Mouse (Mus musculus) forebrain, embryonic 13.5 days (tissue): Measurements from ENCODE around the gene Sost. TPM values are rescaled to one million over a fixed set of nuclear protein-coding genes. Genes with fewer than 3 reads are reported as not detected.
A peak's percentile ranks its signal among the peaks of the same experiment; 100 is the strongest.

Experiments used
- ATAC-seq: fragments of 200-750 bp; cut with Nextera tagmentation; 2 replicates; pipeline ENCODE4 v1.8.0; 2017
- H3K27ac ChIP-seq: fragments of 300-500 bp; sonication (generic); 2 replicates; pipeline ENCODE4 v1.5.1; 2015; ENCODE audit warnings: inconsistent platforms, mild to moderate bottlenecking, moderate library complexity
- H3K27me3 ChIP-seq: fragments of 300-500 bp; sonication (generic); 2 replicates; pipeline ENCODE4 v1.6.1; 2015; ENCODE audit warnings: mild to moderate bottlenecking, inconsistent platforms
- H3K36me3 ChIP-seq: fragments of 300-500 bp; sonication (generic); 2 replicates; pipeline ENCODE4 v1.6.1; 2015; ENCODE audit warnings: mild to moderate bottlenecking, inconsistent platforms; ENCODE audit not compliant: poor library complexity, severe bottlenecking
- H3K4me1 ChIP-seq: fragments of 300-500 bp; sonication (generic); 2 replicates; pipeline ENCODE4 v1.6.1; 2015; ENCODE audit warnings: inconsistent platforms
- H3K4me2 ChIP-seq: fragments of 300-500 bp; sonication (generic); 2 replicates; pipeline ENCODE4 v1.6.1; 2015; ENCODE audit warnings: inconsistent platforms, mild to moderate bottlenecking, moderate library complexity
- H3K4me3 ChIP-seq: fragments of 300-500 bp; sonication (generic); 2 replicates; pipeline ENCODE4 v1.5.1; 2015; ENCODE audit warnings: mild to moderate bottlenecking, inconsistent platforms
- H3K9ac ChIP-seq: fragments of 300-500 bp; sonication (generic); 2 replicates; pipeline ENCODE4 v1.6.1; 2015; ENCODE audit warnings: mild to moderate bottlenecking, inconsistent platforms
- H3K9me3 ChIP-seq: fragments of 300-500 bp; sonication (generic); replicated peaks from 2 replicates; pipeline ENCODE4 v1.6.1; 2016; ENCODE audit warnings: inconsistent platforms
- WGBS: fragments of 180-500 bp; shearing (Covaris S2); methylation state at CpG from one replicate; pipeline ENCODE4 v1.1.7; 2015; 5-methylcytosine and 5-hydroxymethylcytosine counted together
- polyA plus RNA-seq: library from polyadenylated mRNA; unstranded; fragments of >200 nt; fragmentation: Nextera tagmentation; extraction: Ambion mirVana; gene quantifications from 2 replicates; pipeline ENCODE4 v1.2.1, GENCODE M21; 2015

Gene Sost
- polyA plus RNA-seq, result 0.14 TPM in 1 of 2 replicates, not detected in the other

- no peaks in the 10 kb centered on the region for H3K36me3 ChIP-seq
- H3K9me3 ChIP-seq, result no peaks in the 10 kb centered on the region
- peaks cover 27% of the 10 kb centered on the region for H3K4me1 ChIP-seq
- 16% methylated on average over 10 of the region's 10 CpGs for WGBS
- peaks cover 62% of the 10 kb centered on the region for H3K27me3 ChIP-seq
- no peak within 1 kb of the TSS for H3K27ac ChIP-seq
- no peak within 1 kb of the TSS for H3K4me3 ChIP-seq
- ATAC-seq, result no peak
- H3K9ac ChIP-seq, result no peak within 1 kb of the TSS
- H3K4me2 ChIP-seq, result no peak within 1 kb of the TSS
Observed at GRCm38 (mm10) chr11:101966965-101967614, at the start of gene Sost. Sost (minus strand) TSS chr11:101967015.

- peaks cover 25% of the 10 kb centered on the region for H3K4me1 ChIP-seq
- H3K27ac ChIP-seq, result no peak overlapping the region
- no peak overlapping the region for H3K4me2 ChIP-seq
- H3K36me3 ChIP-seq, result peaks cover 77% of the 10 kb centered on the region
- H3K4me3 ChIP-seq, result no peak overlapping the region
- no peaks in the 10 kb centered on the region for H3K27me3 ChIP-seq
- WGBS, result 94% methylated on average over 1 of the region's 1 CpGs
- no peak for ATAC-seq
- H3K9ac ChIP-seq, result no peak overlapping the region
- H3K9me3 ChIP-seq, result no peaks in the 10 kb centered on the region
Observed at GRCm38 (mm10) chr11:102016136-102016535, 49.3 kb upstream of the Sost start.

GRCm38 (mm10) chr11:102015472-102015871 is 48.7 kb upstream of the Sost start:
- WGBS, result 66% methylated on average over 6 of the region's 6 CpGs
- Histone ChIP-seq H3K9ac (no peak overlapping the region), H3K27ac (no peak overlapping the region), H3K4me1 (peaks cover 31% of the 10 kb centered on the region), H3K4me3 (no peak overlapping the region), H3K9me3 (no peaks in the 10 kb centered on the region), H3K27me3 (no peaks in the 10 kb centered on the region), H3K4me2 (no peak overlapping the region), H3K36me3 (peaks cover 82% of the 10 kb centered on the region)
- ATAC-seq, result no peak

GRCm38 (mm10) chr11:102013201-102013600 is 46.4 kb upstream of the Sost start:
- Histone ChIP-seq H3K4me2 (no peak overlapping the region), H3K9me3 (no peaks in the 10 kb centered on the region), H3K36me3 (peaks cover 94% of the 10 kb centered on the region), H3K27me3 (no peaks in the 10 kb centered on the region), H3K4me1 (peaks cover 33% of the 10 kb centered on the region), H3K27ac (no peak overlapping the region), H3K4me3 (no peak overlapping the region), H3K9ac (no peak overlapping the region)
- no peak for ATAC-seq
- 89% methylated on average over 8 of the region's 8 CpGs for WGBS

DNA sequence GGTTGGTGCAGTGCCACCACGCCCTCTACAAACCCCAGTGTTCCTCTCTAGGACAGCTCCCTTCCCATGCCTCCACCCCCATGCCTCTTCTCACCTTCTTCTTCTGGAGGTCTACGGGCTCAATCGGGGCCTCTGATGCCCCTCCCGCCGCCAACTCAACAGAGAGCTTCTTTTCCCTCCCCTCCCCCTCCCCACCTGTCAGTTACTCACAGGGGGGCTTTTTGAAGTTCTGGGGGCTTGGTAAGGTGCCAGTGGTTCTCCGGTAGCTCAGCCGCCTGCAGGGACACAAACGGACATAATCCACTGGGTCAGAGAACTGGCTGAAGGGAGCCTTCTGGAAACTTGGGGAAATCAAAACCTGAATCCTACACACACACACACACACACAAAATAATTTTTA is 44.7 kb upstream of the Sost start:
- Histone ChIP-seq H3K4me3 (no peak overlapping the region), H3K4me1 (peaks cover 38% of the 10 kb centered on the region), H3K9ac (no peak overlapping the region), H3K4me2 (no peak overlapping the region), H3K27ac (peak overlapping the region; percentile 90; the same call in 1 of the 2 replicates), H3K36me3 (peaks cover 90% of the 10 kb centered on the region), H3K27me3 (no peaks in the 10 kb centered on the region), H3K9me3 (no peaks in the 10 kb centered on the region)
- ATAC-seq, result no peak
- 63% methylated on average over 8 of the region's 8 CpGs for WGBS

DNA sequence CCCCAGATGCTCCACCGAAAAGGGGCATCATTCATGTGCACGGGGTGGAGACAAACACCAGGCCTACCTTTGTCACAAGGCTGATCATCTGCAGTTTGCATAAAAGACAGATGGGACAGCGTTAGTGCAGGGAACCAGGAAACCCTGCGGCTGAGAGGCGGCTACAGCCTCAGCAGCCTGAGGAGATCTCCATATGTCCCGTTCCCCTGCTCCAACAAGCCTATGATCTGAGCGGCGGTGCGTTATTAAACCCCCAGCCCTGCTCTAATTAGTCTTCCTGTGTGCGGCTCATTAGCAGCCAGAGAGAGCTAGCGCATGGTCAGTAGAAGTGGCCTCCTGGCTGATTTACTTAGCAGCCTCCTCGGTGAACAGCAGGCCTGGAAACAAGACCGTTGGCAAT is 43.3 kb upstream of the Sost start:
- no peak overlapping the region for H3K4me3 ChIP-seq
- peak; percentile 92 for ATAC-seq
- peak overlapping the region; percentile 90 for H3K27ac ChIP-seq
- no peaks in the 10 kb centered on the region for H3K9me3 ChIP-seq
- 0 out of 2 replicates have a peak overlapping the region, but pooled peaks have one; percentile 30 for H3K9ac ChIP-seq
- H3K4me1 ChIP-seq, result peaks cover 38% of the 10 kb centered on the region
- H3K27me3 ChIP-seq, result no peaks in the 10 kb centered on the region
- H3K4me2 ChIP-seq, result no peak overlapping the region
- H3K36me3 ChIP-seq, result peaks cover 89% of the 10 kb centered on the region
- 16% methylated on average over 13 of the region's 13 CpGs for WGBS

DNA sequence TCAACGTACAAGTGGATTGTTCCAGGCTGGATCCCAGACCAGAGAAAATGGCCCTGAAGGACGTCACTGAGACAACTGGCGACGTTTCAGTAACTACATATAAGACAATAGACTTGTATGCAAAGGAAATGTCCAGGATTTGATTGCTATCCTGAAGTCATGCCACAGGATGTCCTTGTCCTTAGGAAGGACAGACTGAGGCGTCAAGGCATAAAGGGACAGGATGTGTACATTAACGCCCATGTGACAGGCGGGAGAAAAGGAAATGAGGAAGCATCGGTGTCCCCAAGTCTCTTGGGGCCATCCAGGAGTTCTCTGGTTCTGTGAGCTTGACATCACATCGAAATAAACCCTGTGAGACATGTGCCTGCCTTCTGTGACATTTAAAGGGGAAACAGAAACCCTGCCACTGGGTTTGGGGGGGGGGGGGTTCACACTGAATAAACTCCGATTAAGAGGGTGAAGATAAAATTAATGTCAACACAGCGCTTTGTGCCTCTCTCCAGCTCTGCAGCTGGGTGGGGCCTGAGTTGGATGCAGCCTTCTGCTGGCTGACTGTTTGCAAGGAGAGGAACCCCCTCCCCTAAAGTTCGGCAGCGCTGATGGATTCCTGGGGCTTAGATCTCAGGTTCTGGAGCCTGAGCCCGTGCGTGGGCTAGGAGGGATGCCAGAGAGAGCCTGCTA is 42.3 kb upstream of the Sost start:
- Histone ChIP-seq H3K4me2 (no peak overlapping the region), H3K9ac (no peak overlapping the region; the same call in 1 of the 2 replicates), H3K27me3 (no peaks in the 10 kb centered on the region), H3K36me3 (peaks cover 89% of the 10 kb centered on the region), H3K27ac (peak overlapping the region; percentile 90), H3K4me1 (peaks cover 38% of the 10 kb centered on the region), H3K4me3 (no peak overlapping the region), H3K9me3 (no peaks in the 10 kb centered on the region)
- WGBS, result 91% methylated on average over 15 of the region's 15 CpGs
- ATAC-seq, result no peak

DNA sequence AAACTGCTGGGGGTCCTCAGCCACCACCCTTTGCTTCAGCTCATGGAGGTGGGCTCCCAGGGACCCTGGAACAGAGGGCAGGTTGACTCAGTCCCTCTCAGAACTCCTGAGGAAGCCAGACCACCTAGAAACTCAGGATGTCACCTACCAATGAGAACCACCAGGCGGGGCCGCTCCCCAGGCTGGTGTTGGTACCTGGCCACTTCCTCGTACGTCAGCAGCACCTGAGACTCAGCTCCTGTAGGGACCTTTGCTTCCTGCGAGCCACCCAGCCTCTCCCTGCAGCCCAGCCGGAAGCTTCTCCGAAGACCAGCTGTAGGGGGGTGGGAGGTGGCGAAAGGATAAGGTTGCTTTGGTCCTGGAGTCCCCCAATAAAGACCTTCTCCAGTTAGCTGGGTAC is 41.6 kb upstream of the Sost start:
- Histone ChIP-seq H3K4me2 (no peak overlapping the region), H3K27me3 (no peaks in the 10 kb centered on the region), H3K36me3 (peaks cover 89% of the 10 kb centered on the region), H3K4me3 (no peak overlapping the region), H3K27ac (0 out of 2 replicates have a peak overlapping the region, but pooled peaks have one; percentile 90), H3K9me3 (no peaks in the 10 kb centered on the region), H3K9ac (no peak overlapping the region), H3K4me1 (peaks cover 38% of the 10 kb centered on the region)
- 92% methylated on average over 8 of the region's 8 CpGs for WGBS
- ATAC-seq, result no peak

DNA sequence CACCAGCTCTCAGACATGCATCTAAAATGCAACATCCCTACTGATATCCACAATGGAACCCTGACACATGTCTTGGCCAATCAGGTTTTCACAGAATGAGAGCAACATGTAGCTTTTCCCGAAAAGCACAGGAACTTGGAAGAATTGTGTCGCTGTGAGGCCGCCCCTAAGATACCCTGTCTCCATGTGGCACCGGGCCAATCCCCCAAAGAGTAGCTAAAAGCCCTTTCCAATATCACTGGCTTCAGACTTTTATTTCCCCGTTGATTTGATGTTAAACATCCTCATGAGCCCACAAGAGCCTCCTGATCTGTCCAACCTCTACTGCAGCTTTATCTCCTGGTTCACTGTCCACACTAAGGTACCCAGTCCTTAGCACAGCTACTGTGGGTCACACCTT is 39.9 kb upstream of the Sost start:
- H3K9ac ChIP-seq, result no peak overlapping the region
- ATAC-seq, result no peak
- H3K9me3 ChIP-seq, result no peaks in the 10 kb centered on the region
- H3K27ac ChIP-seq, result no peak overlapping the region
- peaks cover 34% of the 10 kb centered on the region for H3K4me1 ChIP-seq
- H3K4me2 ChIP-seq, result no peak overlapping the region
- no peaks in the 10 kb centered on the region for H3K27me3 ChIP-seq
- H3K4me3 ChIP-seq, result no peak overlapping the region
- 73% methylated on average over 5 of the region's 5 CpGs for WGBS
- peaks cover 88% of the 10 kb centered on the region for H3K36me3 ChIP-seq

GRCm38 (mm10) chr11:102006271-102006670 is 39.5 kb upstream of the Sost start:
- Histone ChIP-seq H3K4me3 (no peak overlapping the region), H3K36me3 (peaks cover 89% of the 10 kb centered on the region), H3K27ac (no peak overlapping the region), H3K9ac (no peak overlapping the region), H3K4me1 (peaks cover 30% of the 10 kb centered on the region), H3K27me3 (no peaks in the 10 kb centered on the region), H3K4me2 (no peak overlapping the region), H3K9me3 (no peaks in the 10 kb centered on the region)
- no peak for ATAC-seq
- WGBS, result 60% methylated on average over 9 of the region's 9 CpGs

DNA sequence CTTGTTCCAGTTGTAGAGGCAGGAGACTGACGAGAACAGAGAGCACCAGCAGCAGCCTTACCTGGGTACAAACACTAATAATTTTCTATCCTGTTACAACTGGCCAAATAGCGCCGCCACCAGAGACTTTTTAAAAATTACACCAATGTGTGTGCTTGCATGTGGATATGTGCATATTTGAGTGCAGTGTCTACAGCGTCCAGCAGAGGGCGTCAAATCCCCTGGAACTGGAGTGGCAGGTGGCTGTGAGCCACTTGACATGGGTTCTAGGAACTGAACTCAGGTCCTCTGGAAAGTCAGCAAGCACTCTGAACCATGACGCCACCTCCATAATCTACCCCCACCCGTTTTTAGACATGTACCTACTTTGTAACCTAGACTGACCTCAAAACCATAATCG is 37.4 kb upstream of the Sost start:
- 95% methylated on average over 8 of the region's 8 CpGs for WGBS
- H3K36me3 ChIP-seq, result peaks cover 88% of the 10 kb centered on the region
- H3K9me3 ChIP-seq, result no peaks in the 10 kb centered on the region
- no peaks in the 10 kb centered on the region for H3K27me3 ChIP-seq
- no peak overlapping the region for H3K9ac ChIP-seq
- no peak overlapping the region for H3K4me2 ChIP-seq
- no peak overlapping the region for H3K4me3 ChIP-seq
- ATAC-seq, result no peak
- H3K4me1 ChIP-seq, result peaks cover 14% of the 10 kb centered on the region
- no peak overlapping the region for H3K27ac ChIP-seq

GRCm38 (mm10) chr11:101999466-101999865 is 32.7 kb upstream of the Sost start:
- Histone ChIP-seq H3K4me1 (peaks cover 4% of the 10 kb centered on the region; the same call in 1 of the 2 replicates), H3K27me3 (no peaks in the 10 kb centered on the region), H3K4me3 (no peak overlapping the region), H3K4me2 (no peak overlapping the region), H3K27ac (0 out of 2 replicates have a peak overlapping the region, but pooled peaks have one; percentile 14), H3K9ac (no peak overlapping the region), H3K9me3 (no peaks in the 10 kb centered on the region), H3K36me3 (peaks cover 72% of the 10 kb centered on the region)
- ATAC-seq, result no peak
- 59% methylated on average over 4 of the region's 4 CpGs for WGBS
